ENCODE assay signal across 10 mouse cellular contexts in the genomic region with DNA sequence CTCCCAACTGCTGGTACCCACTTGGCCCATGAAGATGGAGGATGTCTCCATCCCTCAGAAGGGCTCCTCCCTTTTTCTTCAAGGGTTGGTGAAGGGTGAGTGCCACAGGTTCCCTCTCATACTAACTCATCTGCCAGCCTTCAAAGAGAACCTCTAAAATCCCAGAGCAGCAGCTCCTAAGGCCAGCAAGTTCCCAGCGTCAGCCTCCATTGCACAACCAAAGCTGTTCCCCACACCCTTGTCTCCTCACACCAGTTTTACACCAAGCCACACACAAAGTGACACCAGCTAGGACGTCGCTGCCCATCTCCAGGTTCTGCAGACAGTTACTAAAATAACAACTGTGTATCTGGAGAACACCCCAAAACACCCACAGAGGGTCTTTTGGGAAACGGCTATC.
"Had no signal": no experiment of that assay in that cellular context is flagged by ENCODE, and none has a peak within 500 bp of the region (broad histone marks: within the 10 kb centered on the region; RNA-seq: fewer than 3 reads in every experiment).

No protein-coding gene starts in this region.

- H3K9me3 ChIP-seq: limb, embryonic 12.5 days; midbrain, embryonic 12.5 days had no signal

- H3K9ac ChIP-seq: limb, embryonic 12.5 days; liver, embryonic 14.5 days; midbrain, embryonic 12.5 days had no signal

- H3K4me2 ChIP-seq: limb, embryonic 12.5 days; midbrain, embryonic 12.5 days had no signal

- DNase-seq: layer of hippocampus, adult 9-11 months; layer of hippocampus, postnatal 36 days; liver; right cerebral cortex, adult 18-20 months; thymus, postnatal 36 days had no signal

- H3K36me3 ChIP-seq: limb, embryonic 12.5 days; midbrain, embryonic 12.5 days had no signal

- H3K27ac ChIP-seq: kidney, postnatal 0 days; limb, embryonic 12.5 days; liver, embryonic 14.5 days; midbrain, embryonic 12.5 days had no signal

- H3K27me3 ChIP-seq: limb, embryonic 12.5 days had no signal

- H3K4me3 ChIP-seq: limb, embryonic 12.5 days; megakaryocyte, embryonic 14.5 days; midbrain, embryonic 12.5 days had no signal
